Mouse (Mus musculus) C2C12 (cell line): ENCODE results near the gene Ncam2.

ENCODE experiments used
- CTCF ChIP-seq: IDR thresholded peaks from one replicate; pipeline ENCODE4 v1.5.1; 2011; ENCODE audit not compliant: control insufficient read depth, insufficient read depth, insufficient read length
- MAX ChIP-seq: IDR thresholded peaks from one replicate; pipeline ENCODE4 v1.6.1; 2011; ENCODE audit warnings: mild to moderate bottlenecking, control low read depth
- MYOG ChIP-seq: IDR thresholded peaks from one replicate; pipeline ENCODE4 v1.6.1; 2011; ENCODE audit not compliant: control insufficient read depth, insufficient read length; ENCODE audit errors: extremely low read depth
- USF1 ChIP-seq: IDR thresholded peaks from one replicate; pipeline ENCODE4 v1.6.1; 2011; ENCODE audit warnings: low read depth, mild to moderate bottlenecking, control low read depth, moderate library complexity

GRCm38 (mm10) chr16:81200201-81201071 is at the start of gene Ncam2:
- no peak for TF ChIP-seq CTCF
- TF ChIP-seq USF1: no peak
- no peak for TF ChIP-seq MYOG
- TF ChIP-seq MAX: no peak
